Mouse (Mus musculus) lung, postnatal 4 days (tissue): Measurements from ENCODE around the gene Tead3.

Experiments used
- DNase-seq, 2 experiments: peaks; one replicate each; pipeline ENCODE4 v3.0.0; 2021

The Tead3 gene

GRCm38 (mm10) chr17:28350466-28351352 lies at the start of gene Tead3:
Gene Tead3, minus strand, starts transcription at chr17:28350817.
- DNase-seq: peak; percentile 87 to 91

- no peak for DNase-seq
Observed at GRCm38 (mm10) chr17:28394994-28395393, 44.4 kb upstream of the Tead3 start.

- DNase-seq: no peak
Observed at GRCm38 (mm10) chr17:28394051-28394765, 43.6 kb upstream of the Tead3 start.

- no peak for DNase-seq
Observed at GRCm38 (mm10) chr17:28391568-28392432, 41.2 kb upstream of the Tead3 start.

- no peak for DNase-seq
Observed at GRCm38 (mm10) chr17:28388534-28388933, 37.9 kb upstream of the Tead3 start.

- DNase-seq: peak; percentile 81 to 86
Observed at GRCm38 (mm10) chr17:28386150-28386905, 35.7 kb upstream of the Tead3 start.

- DNase-seq: no peak
Observed at GRCm38 (mm10) chr17:28384298-28384697, 33.7 kb upstream of the Tead3 start.

GRCm38 (mm10) chr17:28380255-28380654 lies 29.6 kb upstream of the Tead3 start:
- no peak for DNase-seq

GRCm38 (mm10) chr17:28375592-28376061 lies 25.0 kb upstream of the Tead3 start:
- DNase-seq: no peak

GRCm38 (mm10) chr17:28374494-28374893 lies 23.9 kb upstream of the Tead3 start:
- no peak for DNase-seq

GRCm38 (mm10) chr17:28373821-28374220 lies 23.2 kb upstream of the Tead3 start:
- DNase-seq: peak; percentile 65 to 73

- DNase-seq: no peak
Observed at GRCm38 (mm10) chr17:28371941-28372340, 21.3 kb upstream of the Tead3 start.

GRCm38 (mm10) chr17:28371286-28371685 lies 20.7 kb upstream of the Tead3 start:
- no peak for DNase-seq

GRCm38 (mm10) chr17:28369056-28369455 lies 18.4 kb upstream of the Tead3 start:
- DNase-seq: no peak

- peak; percentile 88 to 91 for DNase-seq
Observed at GRCm38 (mm10) chr17:28368449-28368848, 17.8 kb upstream of the Tead3 start.

GRCm38 (mm10) chr17:28365122-28365521 lies 14.5 kb upstream of the Tead3 start, which contains the start of gene Tulp1:
Gene Tulp1, minus strand, starts transcription at chr17:28365222.
- DNase-seq: no peak

GRCm38 (mm10) chr17:28363507-28363906 lies 12.9 kb upstream of the Tead3 start:
- no peak for DNase-seq

GRCm38 (mm10) chr17:28362653-28363292 lies 12.2 kb upstream of the Tead3 start:
- DNase-seq: no peak

- DNase-seq: no peak
Observed at GRCm38 (mm10) chr17:28361921-28362652, 11.5 kb upstream of the Tead3 start.

- DNase-seq: peak in 1 of 2 experiments; percentile 76
Observed at GRCm38 (mm10) chr17:28360531-28361277, 10.1 kb upstream of the Tead3 start.
